Comparison of ENCODE assay signal across 24 mouse cellular contexts in genomic region chr8:11186456-11186855, GRCm38 (mm10).
DNase-seq lines count a peak whose midpoint lies in the region; ATAC-seq and TF ChIP-seq lines count a peak whose summit lies in the region.
"Had no signal": no experiment of that assay in that cellular context is flagged by ENCODE, and none has a peak within 500 bp of the region (broad histone marks: within the 10 kb centered on the region; RNA-seq: fewer than 3 reads in every experiment).

No protein-coding gene starts in this region.

- peak; percentile 35 for DNase-seq in embryonic facial prominence, embryonic 14.5 days (ENCODE audit: low spot score)
- DNase-seq in embryonic facial prominence, embryonic 10.5 days (ENCODE audit: low spot score), result no peak
- DNase-seq in heart, postnatal 10 days, result no peak
- peak; percentile 12 for DNase-seq in liver, adult 2 months (ENCODE audit: extremely low read depth, low read depth, low spot score)
- no peak for DNase-seq in liver, embryonic 11.5 days (ENCODE audit: low spot score)
- peak; percentile 53 for DNase-seq in testis, postnatal 10 days (ENCODE audit: low spot score)
- DNase-seq in testis, postnatal 14 days (ENCODE audit: low spot score), result no peak
- DNase-seq: adrenal gland, postnatal 25 days; cerebellum, adult 8-10 months; gastrocnemius, postnatal 14 days; kidney, adult 8-10 months; kidney, postnatal 10 days; liver, embryonic 13.5 days; lung, postnatal 4 days; retina, postnatal 1 day had no signal

- no peaks in the 10 kb centered on the region for H3K79me2 ChIP-seq in liver, adult 2 months (ENCODE audit: control insufficient read depth, insufficient read depth, low read length)

- H3K9ac ChIP-seq in embryonic facial prominence, embryonic 14.5 days (ENCODE audit: low read depth, low read length), result no peak overlapping the region
- no peak overlapping the region for H3K9ac ChIP-seq in heart, embryonic 14.5 days (ENCODE audit: low read length)
- H3K9ac ChIP-seq in liver, adult 2 months (ENCODE audit: low read depth, low read length), result no peak overlapping the region
- no peak overlapping the region for H3K9ac ChIP-seq in liver, embryonic 11.5 days (ENCODE audit: low read depth, low read length)
- H3K9ac ChIP-seq: hindbrain, embryonic 15.5 days; intestine, embryonic 15.5 days; liver, embryonic 13.5 days; lung, embryonic 15.5 days; neural tube, embryonic 13.5 days had no signal

- no peak overlapping the region for H3K27ac ChIP-seq in embryonic facial prominence, embryonic 14.5 days (replicated peaks; ENCODE audit: low read depth, low read length)
- no peak overlapping the region for H3K27ac ChIP-seq in embryonic facial prominence, embryonic 10.5 days (replicated peaks)
- H3K27ac ChIP-seq in heart, embryonic 14.5 days (replicated peaks in 1 of 2; ENCODE audit: control insufficient read depth in 1 of 2, insufficient read depth in 1 of 2, low read depth in 2 of 2, low read length in 2 of 2), result 0 out of 4 replicates have a peak overlapping the region, but pooled peaks have one; percentile 7 to 14
- H3K27ac ChIP-seq in liver, adult 2 months (replicated peaks; ENCODE audit: insufficient read depth, low read depth, low read length), result no peak overlapping the region
- no peak overlapping the region for H3K27ac ChIP-seq in liver, embryonic 11.5 days (ENCODE audit: low read depth, low read length)
- H3K27ac ChIP-seq: forebrain, embryonic 10.5 days; hindbrain, embryonic 15.5 days; intestine, embryonic 15.5 days; liver, embryonic 13.5 days; lung, embryonic 15.5 days; neural tube, embryonic 13.5 days had no signal

- no peak overlapping the region for H3K4me3 ChIP-seq in embryonic facial prominence, embryonic 14.5 days (ENCODE audit: low read depth, low read length)
- no peak overlapping the region for H3K4me3 ChIP-seq in embryonic facial prominence, embryonic 10.5 days
- H3K4me3 ChIP-seq in heart, embryonic 14.5 days (ENCODE audit: control insufficient read depth in 1 of 2, insufficient read depth in 1 of 2, low read depth in 1 of 2, low read length in 2 of 2), result no peak overlapping the region
- H3K4me3 ChIP-seq in liver, adult 2 months (ENCODE audit: insufficient read depth, low read depth, low read length), result no peak overlapping the region
- no peak overlapping the region for H3K4me3 ChIP-seq in liver, embryonic 11.5 days (ENCODE audit: low read depth, low read length)
- H3K4me3 ChIP-seq: forebrain, embryonic 10.5 days; hindbrain, embryonic 15.5 days; intestine, embryonic 15.5 days; liver, embryonic 13.5 days; lung, embryonic 15.5 days; myocyte; neural tube, embryonic 13.5 days had no signal

- 49% methylated on average over 4 of the region's 4 CpGs for WGBS in embryonic facial prominence, embryonic 14.5 days
- WGBS in embryonic facial prominence, embryonic 10.5 days, result 90% methylated on average over 4 of the region's 4 CpGs
- WGBS in heart, embryonic 14.5 days, result 16% methylated on average over 4 of the region's 4 CpGs
- WGBS in liver, adult 2 months, result 18% methylated on average over 4 of the region's 4 CpGs
- WGBS in liver, embryonic 11.5 days, result 55% methylated on average over 4 of the region's 4 CpGs

- TF ChIP-seq CTCF in liver, adult 2 months (IDR thresholded peaks at IDR 0.05; ENCODE audit: low read depth, low read length), result no peak

- no peak for TF ChIP-seq POLR2A in liver, adult 2 months (IDR thresholded peaks at IDR 0.05; ENCODE audit: extremely low read depth, insufficient read depth, low read length)

- H3K27me3 ChIP-seq in embryonic facial prominence, embryonic 14.5 days (replicated peaks; ENCODE audit: control insufficient read depth, insufficient read depth, low read length), result 0 out of 2 replicates have a peak, but pooled peaks cover 6% of the 10 kb centered on the region
- H3K27me3 ChIP-seq in embryonic facial prominence, embryonic 10.5 days (replicated peaks; ENCODE audit: low read depth, poor library complexity, severe bottlenecking), result peaks cover 24% of the 10 kb centered on the region
- H3K27me3 ChIP-seq in heart, embryonic 14.5 days (ENCODE audit: control insufficient read depth, insufficient read depth, low read length), result no peaks in the 10 kb centered on the region
- 0 out of 2 replicates have a peak, but pooled peaks cover 9% of the 10 kb centered on the region for H3K27me3 ChIP-seq in liver, adult 2 months (ENCODE audit: control insufficient read depth, insufficient read depth, low read length)
- peaks cover 28% of the 10 kb centered on the region for H3K27me3 ChIP-seq in liver, embryonic 11.5 days (replicated peaks; ENCODE audit: control insufficient read depth, insufficient read depth, low read length)

- H3K36me3 ChIP-seq in embryonic facial prominence, embryonic 14.5 days (ENCODE audit: control insufficient read depth, insufficient read depth, low read length), result no peaks in the 10 kb centered on the region
- H3K36me3 ChIP-seq in embryonic facial prominence, embryonic 10.5 days (replicated peaks), result no peaks in the 10 kb centered on the region
- H3K36me3 ChIP-seq in heart, embryonic 14.5 days (ENCODE audit: control insufficient read depth, insufficient read depth, low read length), result no peaks in the 10 kb centered on the region
- H3K36me3 ChIP-seq in liver, adult 2 months (ENCODE audit: control insufficient read depth, insufficient read depth, low read length), result no peaks in the 10 kb centered on the region
- no peaks in the 10 kb centered on the region for H3K36me3 ChIP-seq in liver, embryonic 11.5 days (ENCODE audit: control insufficient read depth, insufficient read depth, low read length)
- H3K36me3 ChIP-seq: forebrain, embryonic 10.5 days; hindbrain, embryonic 15.5 days; intestine, embryonic 15.5 days; liver, embryonic 13.5 days; lung, embryonic 15.5 days; neural tube, embryonic 13.5 days had no signal

- H3K4me2 ChIP-seq in embryonic facial prominence, embryonic 14.5 days (ENCODE audit: low read depth, low read length), result no peak overlapping the region
- no peak overlapping the region for H3K4me2 ChIP-seq in heart, embryonic 14.5 days (ENCODE audit: low read length)
- no peak overlapping the region for H3K4me2 ChIP-seq in liver, embryonic 11.5 days
- H3K4me2 ChIP-seq: hindbrain, embryonic 15.5 days; intestine, embryonic 15.5 days; liver, embryonic 13.5 days; lung, embryonic 15.5 days; neural tube, embryonic 13.5 days had no signal

- no peak for ATAC-seq in embryonic facial prominence, embryonic 14.5 days (ENCODE audit: low read depth)
- no peak for ATAC-seq in heart, embryonic 14.5 days (ENCODE audit: insufficient number of reproducible peaks, insufficient read depth, low FRiP score, low read depth)
- ATAC-seq in liver, embryonic 11.5 days (replicated peaks; ENCODE audit: low FRiP score), result no peak
- ATAC-seq: forebrain, embryonic 16.5 days; intestine, embryonic 15.5 days; midbrain, embryonic 16.5 days had no signal

- H3K9me3 ChIP-seq in embryonic facial prominence, embryonic 14.5 days (ENCODE audit: control insufficient read depth, low read length), result no peaks in the 10 kb centered on the region
- no peaks in the 10 kb centered on the region for H3K9me3 ChIP-seq in embryonic facial prominence, embryonic 10.5 days
- no peaks in the 10 kb centered on the region for H3K9me3 ChIP-seq in heart, embryonic 14.5 days (ENCODE audit: control insufficient read depth, low read length)
- no peaks in the 10 kb centered on the region for H3K9me3 ChIP-seq in liver, embryonic 11.5 days (ENCODE audit: control insufficient read depth, low read length)
- H3K9me3 ChIP-seq: forebrain, embryonic 10.5 days; hindbrain, embryonic 15.5 days; intestine, embryonic 15.5 days; liver, embryonic 13.5 days; lung, embryonic 15.5 days; neural tube, embryonic 13.5 days had no signal

- intact Hi-C loops in heart, postnatal 10 days (cut with DNase I), result loop anchor here (5.0 to 10.0 kb wide), 2 partner anchors 769 to 1142 kb away; no protein-coding TSS in a partner anchor

- H3K4me1 ChIP-seq in embryonic facial prominence, embryonic 14.5 days (ENCODE audit: control insufficient read depth, insufficient read depth, low read length), result peaks cover 13% of the 10 kb centered on the region; the same call in 1 of the 2 replicates
- H3K4me1 ChIP-seq in embryonic facial prominence, embryonic 10.5 days, result peaks cover 47% of the 10 kb centered on the region
- peaks cover 46 to 60% of the 10 kb centered on the region in 2 experiments for H3K4me1 ChIP-seq in heart, embryonic 14.5 days (ENCODE audit: control insufficient read depth in 2 of 2, insufficient read depth in 2 of 2, low read length in 2 of 2)
- H3K4me1 ChIP-seq in liver, adult 2 months (ENCODE audit: control insufficient read depth, insufficient read depth, low read length), result peaks cover 3% of the 10 kb centered on the region; the same call in 1 of the 2 replicates
- H3K4me1 ChIP-seq in liver, embryonic 11.5 days (replicated peaks; ENCODE audit: control insufficient read depth, insufficient read depth, low read length), result 0 out of 2 replicates have a peak, but pooled peaks cover 5% of the 10 kb centered on the region

Comparison
In these comparisons a context has a peak if more than half of its experiments do, and no peak if none do; other contexts are left out.
1. DNase-seq: peak in embryonic facial prominence, embryonic 14.5 days (single experiment), liver, adult 2 months (single experiment) and testis, postnatal 10 days (single experiment); none in embryonic facial prominence, embryonic 10.5 days (single experiment), heart, postnatal 10 days (0 of 2), liver, embryonic 11.5 days (single experiment) and testis, postnatal 14 days (single experiment).
2. H3K27ac ChIP-seq: peak in heart, embryonic 14.5 days (2 of 2); none in embryonic facial prominence, embryonic 14.5 days (single experiment), embryonic facial prominence, embryonic 10.5 days (single experiment), liver, adult 2 months (single experiment) and liver, embryonic 11.5 days (single experiment).